Mouse (Mus musculus): Measurements from ENCODE around the gene Bptf.
"Not testable (repeated sequence)": the region's sequence is repeated elsewhere in the genome, so short reads cannot be mapped to it uniquely, and the experiment has no call there.

Gene Bptf

DNA sequence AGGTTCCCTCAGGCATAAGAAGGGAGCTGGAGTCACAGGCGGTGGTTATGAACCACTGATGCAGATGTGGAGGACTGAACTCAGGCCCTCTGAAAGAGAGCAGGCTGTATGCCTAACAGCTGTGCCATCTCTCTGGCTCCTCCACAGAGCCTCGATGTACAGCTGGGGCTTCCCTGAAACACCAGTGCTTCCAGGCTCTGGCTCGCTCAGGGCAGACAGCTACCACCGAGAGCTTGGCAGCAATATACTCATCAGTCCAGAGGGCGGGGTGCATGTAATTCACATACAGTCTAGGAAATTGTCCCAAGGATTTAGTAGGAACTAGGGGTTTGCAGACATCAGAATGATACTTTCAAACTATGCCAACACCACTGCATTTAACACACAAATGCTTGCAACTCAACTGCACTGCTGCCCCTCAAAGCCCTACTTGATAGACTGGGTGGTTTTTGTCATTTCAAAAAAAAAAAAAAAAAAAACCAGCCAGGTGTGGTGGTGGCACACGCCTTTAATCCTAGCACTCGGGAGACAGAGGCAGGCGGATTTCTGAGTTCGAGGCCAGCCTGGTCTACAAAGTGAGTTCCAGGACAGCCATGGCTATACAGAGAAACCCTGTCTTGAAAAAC is 145.8 kb downstream of the Bptf start:
- DNase-seq (ENCODE audit: low read depth, low spot score): not testable (repeated sequence)

All from CD4-positive, CD25-positive, alpha-beta regulatory T cell, adult 2 months (primary cell).